Mouse (Mus musculus) central nervous system, embryonic 11.5 days (tissue): ENCODE measurements around the gene Efna1. TPM values are rescaled to one million over a fixed set of nuclear protein-coding genes. Genes with fewer than 3 reads are reported as not detected.

Experiments used
- polyA plus RNA-seq: library from polyadenylated mRNA; depleted of rRNA; stranded (reverse); fragments of >200 nt; gene quantifications from 2 replicates; pipeline ENCODE4 v1.2.3, GENCODE M21; 2012; rRNA removed

Gene Efna1
- 8.9 and 20.0 TPM in 2 replicates for polyA plus RNA-seq

GRCm38 (mm10) chr3:89280606-89281511, at the start of gene Efna1:
Gene Efna1, minus strand, starts transcription at chr3:89281142.

GRCm38 (mm10) chr3:89322514-89323165, 41.7 kb upstream of the Efna1 start, which contains the start of gene Efna3:
Gene Efna3, minus strand, starts transcription at chr3:89322965.

GRCm38 (mm10) chr3:89270051-89270755, 10.7 kb downstream of the Efna1 start, which contains the start of gene Slc50a1:
Gene Slc50a1, minus strand, starts transcription at chr3:89270570.

GRCm38 (mm10) chr3:89259076-89259475, 21.9 kb downstream of the Efna1 start, which contains the start of gene Dpm3:
Gene Dpm3, plus strand, starts transcription at chr3:89259358.

GRCm38 (mm10) chr3:89246261-89247100, 34.5 kb downstream of the Efna1 start, which contains the start of gene Trim46:
Gene Trim46, minus strand, starts transcription at chr3:89246309.

GRCm38 (mm10) chr3:89245688-89246171, 35.2 kb downstream of the Efna1 start, which contains the start of gene Krtcap2:
Gene Krtcap2, plus strand, starts transcription at chr3:89245966.

GRCm38 (mm10) chr3:89228836-89229235, 52.1 kb downstream of the Efna1 start, which contains the start of gene Muc1:
Gene Muc1, plus strand, starts transcription at chr3:89229057.

GRCm38 (mm10) chr3:89226900-89227299, 54.0 kb downstream of the Efna1 start, which contains the start of gene Mtx1:
Gene Mtx1, minus strand, starts transcription at chr3:89227088.

Other genes starting within 250 kb of the Efna1 start
- 29.7 and 37.9 TPM in 2 replicates for gene Rusc1, start 187.8 kb downstream of the Efna1 start, polyA plus RNA-seq
- not detected in 2 replicates for gene Gm43738, start 180.0 kb downstream of the Efna1 start, polyA plus RNA-seq
- gene Fdps, start 179.2 kb downstream of the Efna1 start, polyA plus RNA-seq, result 185 and 198 TPM in 2 replicates
- 9.5 and 14.9 TPM in 2 replicates for gene Pklr, start 145.0 kb downstream of the Efna1 start, polyA plus RNA-seq
- 10.2 and 12.0 TPM in 2 replicates for gene Hcn3, start 120.9 kb downstream of the Efna1 start, polyA plus RNA-seq
- gene Clk2, start 116.3 kb downstream of the Efna1 start, polyA plus RNA-seq, result 106 and 144 TPM in 2 replicates
- 81.7 and 94.0 TPM in 2 replicates for gene Scamp3, start 103.7 kb downstream of the Efna1 start, polyA plus RNA-seq
- gene Fam189b, start 98.0 kb downstream of the Efna1 start, polyA plus RNA-seq, result 45.5 and 48.4 TPM in 2 replicates
- gene Gba, start 78.2 kb downstream of the Efna1 start, polyA plus RNA-seq, result 25.4 and 39.8 TPM in 2 replicates
- gene Thbs3, start 66.0 kb downstream of the Efna1 start, polyA plus RNA-seq, result 106 TPM in 2 replicates
- gene Mtx1, start 54.1 kb downstream of the Efna1 start, polyA plus RNA-seq, result 176 and 193 TPM in 2 replicates
- 11.6 and 12.3 TPM in 2 replicates for gene Muc1, start 52.1 kb downstream of the Efna1 start, polyA plus RNA-seq
- gene Krtcap2, start 35.2 kb downstream of the Efna1 start, polyA plus RNA-seq, result 90.0 and 92.9 TPM in 2 replicates
- gene Trim46, start 34.8 kb downstream of the Efna1 start, polyA plus RNA-seq, result 20.5 and 22.4 TPM in 2 replicates
- gene Dpm3, start 21.8 kb downstream of the Efna1 start, polyA plus RNA-seq, result 141 and 150 TPM in 2 replicates
- 29.1 and 51.5 TPM in 2 replicates for gene Slc50a1, start 10.6 kb downstream of the Efna1 start, polyA plus RNA-seq
- gene Efna3, start 41.8 kb upstream of the Efna1 start, polyA plus RNA-seq, result 5.5 and 18.9 TPM in 2 replicates
- 32.7 and 40.6 TPM in 2 replicates for gene Efna4, start 56.9 kb upstream of the Efna1 start, polyA plus RNA-seq
- gene Adam15, start 68.9 kb upstream of the Efna1 start, polyA plus RNA-seq, result 32.0 and 36.4 TPM in 2 replicates
- 0.18 and 0.41 TPM in 2 replicates for gene Dcst2, start 80.8 kb upstream of the Efna1 start, polyA plus RNA-seq
- gene Dcst1, start 84.1 kb upstream of the Efna1 start, polyA plus RNA-seq, result 0.02 and 0.05 TPM in 2 replicates
- gene Zbtb7b, start 113.6 kb upstream of the Efna1 start, polyA plus RNA-seq, result 2.7 and 3.9 TPM in 2 replicates
- gene Lenep, start 121.7 kb upstream of the Efna1 start, polyA plus RNA-seq, result 3.2 and 3.6 TPM in 2 replicates
- gene Flad1, start 130.7 kb upstream of the Efna1 start, polyA plus RNA-seq, result 22.1 and 30.7 TPM in 2 replicates
- 235 and 307 TPM in 2 replicates for gene Cks1b, start 137.2 kb upstream of the Efna1 start, polyA plus RNA-seq
- gene Shc1, start 137.3 kb upstream of the Efna1 start, polyA plus RNA-seq, result 47.1 and 77.1 TPM in 2 replicates
- 58.4 and 79.0 TPM in 2 replicates for gene Pygo2, start 149.1 kb upstream of the Efna1 start, polyA plus RNA-seq
- 18.5 and 18.7 TPM in 2 replicates for gene Pbxip1, start 155.6 kb upstream of the Efna1 start, polyA plus RNA-seq
- 54.0 and 72.1 TPM in 2 replicates for gene Pmvk, start 173.4 kb upstream of the Efna1 start, polyA plus RNA-seq
- 1.7 and 2.9 TPM in 2 replicates for gene Kcnn3, start 239.0 kb upstream of the Efna1 start, polyA plus RNA-seq